Mouse (Mus musculus) frontal cortex, adult 2 months (tissue): ENCODE results near the gene Rgcc. TPM values are rescaled to one million over a fixed set of nuclear protein-coding genes. Genes with fewer than 3 reads are reported as not detected.

Experiments
- DNase-seq, 2 experiments: peaks; one replicate each; pipeline ENCODE4 v3.0.0; 2022; ENCODE audit warnings: low spot score in 1 of 2; ENCODE audit errors: extremely low spot score in 1 of 2
- polyA plus RNA-seq: library from polyadenylated mRNA; depleted of rRNA; stranded (reverse); fragments of >200 nt; gene quantifications from 2 replicates; pipeline ENCODE4 v1.2.3, GENCODE M21; 2012; rRNA removed

Rgcc gene
- 88.9 and 107 TPM in 2 replicates for polyA plus RNA-seq

GRCm38 (mm10) chr14:79301466-79301875, at the start of gene Rgcc:
Gene Rgcc, minus strand, starts transcription at chr14:79301645.
- DNase-seq, result peak; percentile 86 to 93

- DNase-seq, result peak; percentile 15 to 57
Measured at GRCm38 (mm10) chr14:79346384-79346783, 44.9 kb upstream of the Rgcc start.

GRCm38 (mm10) chr14:79335613-79336012, 34.2 kb upstream of the Rgcc start:
- no peak for DNase-seq

GRCm38 (mm10) chr14:79331936-79332335, 30.5 kb upstream of the Rgcc start:
- DNase-seq, result no peak

- no peak for DNase-seq
Measured at GRCm38 (mm10) chr14:79330944-79331561, 29.6 kb upstream of the Rgcc start.

- DNase-seq, result peak in 1 of 2 experiments; percentile 71
Measured at GRCm38 (mm10) chr14:79327033-79327432, 25.6 kb upstream of the Rgcc start.

GRCm38 (mm10) chr14:79324112-79324840, 22.8 kb upstream of the Rgcc start:
- no peak for DNase-seq

- DNase-seq, result no peak
Measured at GRCm38 (mm10) chr14:79321881-79322280, 20.4 kb upstream of the Rgcc start.

- peak in 1 of 2 experiments; percentile 37 for DNase-seq
Measured at GRCm38 (mm10) chr14:79321152-79321551, 19.7 kb upstream of the Rgcc start.

GRCm38 (mm10) chr14:79317602-79318001, 16.2 kb upstream of the Rgcc start:
- DNase-seq, result no peak

- DNase-seq, result no peak
Measured at GRCm38 (mm10) chr14:79315877-79316276, 14.4 kb upstream of the Rgcc start.

GRCm38 (mm10) chr14:79314245-79315010, 13.0 kb upstream of the Rgcc start:
- DNase-seq, result no peak

GRCm38 (mm10) chr14:79313439-79314175, 12.2 kb upstream of the Rgcc start:
- no peak for DNase-seq

GRCm38 (mm10) chr14:79312719-79313118, 11.3 kb upstream of the Rgcc start:
- DNase-seq, result no peak

- DNase-seq, result no peak
Measured at GRCm38 (mm10) chr14:79311918-79312454, 10.5 kb upstream of the Rgcc start.

GRCm38 (mm10) chr14:79309115-79309514, 7.7 kb upstream of the Rgcc start:
- no peak for DNase-seq

- DNase-seq, result no peak
Measured at GRCm38 (mm10) chr14:79308364-79308763, 6.9 kb upstream of the Rgcc start.

GRCm38 (mm10) chr14:79307908-79308307, 6.5 kb upstream of the Rgcc start:
- DNase-seq, result no peak

- no peak for DNase-seq
Measured at GRCm38 (mm10) chr14:79307138-79307537, 5.7 kb upstream of the Rgcc start.

GRCm38 (mm10) chr14:79304873-79305464, 3.5 kb upstream of the Rgcc start:
- no peak for DNase-seq
